Mouse (Mus musculus) liver, adult (tissue): ENCODE results near the gene Ntn4.
A peak's percentile ranks its signal among the peaks of the same experiment; 100 is the strongest.

ENCODE experiments used
- GATA4 ChIP-seq: IDR thresholded peaks from 2 replicates; pipeline ENCODE4 v1.6.1; 2014; ENCODE audit warnings: mild to moderate bottlenecking, low read length; ENCODE audit not compliant: insufficient replicate concordance

Gene Ntn4

GRCm38 (mm10) chr10:93655428-93655827 is 14.9 kb downstream of the Ntn4 start:
- no peak for TF ChIP-seq GATA4

GRCm38 (mm10) chr10:93659792-93660191 is 19.3 kb downstream of the Ntn4 start:
- no peak for TF ChIP-seq GATA4

GRCm38 (mm10) chr10:93661348-93661991 is 21.0 kb downstream of the Ntn4 start:
- TF ChIP-seq GATA4, result no peak

GRCm38 (mm10) chr10:93662018-93662417 is 21.5 kb downstream of the Ntn4 start:
- no peak for TF ChIP-seq GATA4

- TF ChIP-seq GATA4, result no peak
Observed at GRCm38 (mm10) chr10:93666222-93666621, 25.7 kb downstream of the Ntn4 start.

- TF ChIP-seq GATA4, result no peak
Observed at GRCm38 (mm10) chr10:93666996-93667395, 26.5 kb downstream of the Ntn4 start.

- TF ChIP-seq GATA4, result no peak
Observed at GRCm38 (mm10) chr10:93672646-93673479, 32.4 kb downstream of the Ntn4 start.

DNA sequence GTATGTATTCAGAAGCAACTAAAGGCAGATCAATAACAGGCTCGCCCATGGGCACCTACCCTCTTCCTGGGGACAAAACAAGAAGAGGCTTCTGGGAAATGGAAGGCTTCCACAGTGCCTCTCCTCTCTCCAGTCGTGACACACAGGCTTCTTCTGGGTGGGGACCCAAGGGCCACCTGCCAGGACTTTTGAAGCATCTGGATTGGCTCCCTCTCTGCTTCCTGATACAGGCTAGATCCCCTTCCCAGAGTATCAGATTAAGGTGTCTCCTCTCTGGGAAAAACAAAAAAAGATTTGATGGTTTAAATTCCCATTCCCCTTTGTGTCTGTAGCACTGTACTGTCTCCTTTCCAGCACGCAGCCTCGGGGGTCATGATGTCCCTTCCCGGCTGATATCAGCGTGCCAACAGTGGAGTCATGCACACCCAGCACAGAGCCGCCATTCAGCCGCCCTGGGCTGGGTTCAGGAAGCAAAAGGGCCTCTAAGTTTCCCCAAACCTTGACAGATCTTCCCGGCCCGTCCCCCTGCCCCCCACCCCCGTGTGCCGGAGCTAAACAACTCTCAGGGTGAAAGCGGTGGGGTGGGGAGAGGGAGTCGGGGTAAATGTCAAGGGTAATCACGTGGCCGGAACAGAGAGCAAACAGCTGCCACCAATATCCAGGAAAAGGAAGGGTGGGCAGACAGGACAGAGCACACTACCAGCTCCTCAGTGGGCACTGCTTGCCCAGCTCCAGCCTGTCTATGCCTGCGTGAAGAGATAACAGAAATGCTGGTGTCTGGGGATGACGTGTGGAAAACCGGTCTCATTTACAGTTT is 38.9 kb downstream of the Ntn4 start:
- peak; percentile 79; the same call in 1 of the 2 replicates for TF ChIP-seq GATA4

DNA sequence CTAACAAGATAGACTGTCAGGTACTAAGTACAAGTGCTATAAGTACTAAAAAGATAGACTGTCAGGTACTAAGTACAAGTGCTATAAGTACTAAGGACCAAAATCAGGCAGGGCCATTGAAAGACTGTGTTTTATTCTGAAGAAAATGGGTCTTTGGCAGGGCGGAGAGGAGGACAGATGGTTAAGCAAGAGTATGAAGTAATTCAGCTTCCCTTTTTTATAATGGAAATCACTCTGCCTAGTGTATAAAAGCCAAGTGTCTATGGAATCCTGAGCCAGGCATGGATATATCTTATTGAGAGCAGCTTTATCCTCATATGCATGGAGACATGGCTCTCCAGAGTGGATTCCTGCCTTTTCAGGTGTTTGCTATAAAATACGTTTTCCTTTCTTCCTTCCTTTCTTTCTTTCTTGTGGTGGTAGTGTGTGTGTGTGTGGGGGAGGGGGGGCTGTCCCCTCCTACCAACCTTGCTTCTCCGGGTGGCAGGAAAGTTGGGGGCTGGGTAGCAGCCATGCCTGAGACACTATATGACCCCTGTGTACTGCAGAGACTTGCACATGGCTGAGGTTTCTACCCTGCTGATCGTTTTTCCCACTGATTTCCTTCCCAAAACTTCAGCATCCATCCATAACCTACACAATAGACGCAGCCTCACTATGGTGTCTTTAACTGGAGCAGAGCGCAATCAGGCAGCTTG is 40.3 kb downstream of the Ntn4 start:
- TF ChIP-seq GATA4, result no peak

DNA sequence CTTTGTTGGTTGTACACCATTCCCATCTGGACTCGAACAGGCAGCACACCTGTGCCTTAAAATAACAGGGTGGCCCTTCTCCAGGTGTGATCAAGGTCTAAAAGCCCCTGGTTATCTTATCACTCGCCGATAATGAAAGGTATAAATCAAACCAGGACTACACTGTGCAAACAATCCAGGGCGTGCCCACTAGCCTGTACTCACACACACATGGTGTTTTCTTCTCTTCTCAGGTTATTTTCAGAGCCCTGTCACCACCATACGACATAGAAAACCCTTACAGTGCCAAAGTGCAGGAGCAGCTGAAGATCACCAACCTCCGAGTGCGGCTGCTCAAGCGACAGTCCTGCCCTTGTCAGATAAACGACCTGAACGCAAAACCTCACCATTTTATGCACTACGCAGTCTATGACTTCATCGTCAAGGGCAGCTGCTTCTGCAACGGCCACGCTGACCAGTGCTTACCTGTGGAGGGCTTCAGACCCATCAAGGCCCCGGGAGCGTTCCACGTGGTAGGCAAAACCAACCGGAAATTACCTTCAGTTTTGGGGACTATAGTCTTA is 41.8 kb downstream of the Ntn4 start:
- no peak for TF ChIP-seq GATA4

DNA sequence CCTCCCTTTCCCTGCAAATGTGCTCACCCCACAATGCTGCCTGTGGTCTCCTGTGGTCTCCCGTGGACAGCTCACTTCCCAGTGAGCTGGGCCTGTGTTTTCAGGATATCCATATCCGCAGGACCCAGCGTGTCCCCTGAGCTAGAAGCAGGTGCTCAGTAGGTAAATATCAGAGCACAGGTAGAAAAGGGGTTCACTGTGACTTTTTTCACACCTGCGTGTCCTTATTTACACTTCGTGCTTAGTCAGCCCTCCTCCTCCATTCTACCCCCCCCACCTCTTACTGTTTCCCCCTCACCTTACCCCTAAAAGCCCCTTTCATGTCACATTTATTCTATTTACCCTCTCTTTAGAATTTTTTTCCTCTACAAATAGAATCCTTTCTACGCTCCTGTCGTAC is 42.7 kb downstream of the Ntn4 start:
- TF ChIP-seq GATA4, result no peak

DNA sequence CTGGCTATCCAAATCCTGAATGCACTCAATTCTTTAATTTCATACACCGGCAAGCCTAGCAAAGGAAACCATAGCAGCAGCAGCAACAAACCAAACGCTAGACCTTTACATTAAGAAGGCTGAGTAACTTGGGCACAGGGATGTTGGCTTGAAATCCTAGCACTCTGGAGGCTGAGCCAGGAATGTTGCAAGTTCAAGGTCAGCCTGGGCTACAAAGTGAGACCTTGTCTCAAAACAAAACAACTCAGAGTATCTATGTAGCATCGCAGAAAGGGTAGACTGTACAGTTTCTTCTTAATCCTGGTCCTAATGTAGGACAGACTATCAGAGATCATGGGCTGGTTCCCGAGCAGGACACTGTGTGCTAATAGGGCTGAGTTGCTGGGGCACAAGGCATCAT is 43.4 kb downstream of the Ntn4 start:
- TF ChIP-seq GATA4, result no peak

DNA sequence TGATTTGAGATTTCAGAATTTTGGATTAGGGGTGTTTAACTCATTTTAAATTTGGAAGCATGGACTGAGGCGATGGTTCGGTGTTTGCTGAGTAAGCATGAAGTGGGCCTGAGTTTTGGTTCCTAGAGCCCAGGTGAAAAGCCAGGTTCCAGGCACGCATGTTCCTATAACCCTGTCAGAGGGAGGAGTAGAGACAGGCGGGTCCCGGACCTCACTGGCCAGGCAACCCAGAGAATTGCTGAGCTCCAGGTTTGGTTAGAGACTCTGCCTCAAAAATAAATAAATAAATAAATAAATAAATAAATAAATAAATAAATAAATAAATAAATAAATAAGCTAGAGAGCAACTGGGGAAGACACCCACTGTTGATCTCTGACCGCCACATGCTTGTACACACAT is 46.1 kb downstream of the Ntn4 start:
- TF ChIP-seq GATA4, result no peak

DNA sequence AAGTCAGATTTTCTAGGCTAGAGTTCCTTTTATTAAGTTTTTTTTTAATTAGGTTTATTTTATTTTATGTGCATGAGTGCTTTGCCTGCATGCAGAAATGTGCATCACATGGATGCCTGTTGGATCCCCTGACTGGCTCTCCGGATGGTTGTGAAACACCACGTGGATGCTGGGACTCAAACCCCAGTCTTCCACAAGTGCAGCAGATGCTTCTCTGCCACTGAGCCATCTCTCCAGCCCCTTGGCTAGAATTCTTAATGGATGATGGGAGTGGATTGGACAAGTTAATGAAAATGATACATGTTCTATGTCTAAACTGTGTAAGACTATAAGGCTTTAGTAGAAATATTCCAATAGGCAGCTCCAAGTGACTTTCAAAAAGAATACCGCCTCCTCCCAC is 47.3 kb downstream of the Ntn4 start:
- no peak for TF ChIP-seq GATA4
